Mouse (Mus musculus): ENCODE measurements around the gene Abhd4. TPM values are rescaled to one million over a fixed set of nuclear protein-coding genes. Genes with fewer than 3 reads are reported as not detected.

Abhd4 gene
- polyA plus RNA-seq, 1 experiment from 2014 or later, result 27.6 TPM

DNA sequence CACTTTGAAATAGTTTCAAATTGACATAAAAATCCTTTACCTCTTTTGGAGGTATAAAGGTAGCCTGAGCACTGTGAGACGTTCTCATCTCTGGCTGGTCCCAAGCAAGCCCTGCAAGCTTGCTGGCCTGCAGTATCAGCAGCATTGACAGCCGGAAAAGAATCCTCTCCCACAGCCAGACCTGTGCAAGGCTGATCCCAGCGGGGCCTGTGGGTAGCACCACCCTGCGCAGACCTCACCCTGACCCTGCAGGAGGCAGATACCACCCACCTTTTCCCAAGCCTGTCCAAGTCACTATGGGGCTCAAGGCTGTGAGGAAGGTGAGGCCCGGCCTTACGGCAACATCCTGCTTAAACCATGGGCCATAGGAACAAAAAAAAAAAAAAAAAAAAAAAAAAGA is 12.0 kb downstream of the Abhd4 start:
- H3K4me2 ChIP-seq, result no peak overlapping the region
- 73% methylated on average over 6 of the region's 6 CpGs for WGBS
- DNase-seq (ENCODE audit: low spot score), result no peak
- H3K9ac ChIP-seq (ENCODE audit: low read depth, low read length), result no peak overlapping the region
- no peak overlapping the region for H3K4me3 ChIP-seq (ENCODE audit: low read depth, low read length)
- H3K27me3 ChIP-seq (replicated peaks; ENCODE audit: control insufficient read depth, insufficient read depth, low read length), result no peaks in the 10 kb centered on the region
- H3K36me3 ChIP-seq (ENCODE audit: control insufficient read depth, insufficient read depth, low read length), result peaks cover 6% of the 10 kb centered on the region; the same call in 1 of the 2 replicates
- ATAC-seq (replicated peaks; ENCODE audit: low FRiP score), result no peak
- no peak overlapping the region for H3K27ac ChIP-seq (ENCODE audit: low read depth, low read length)
- no peaks in the 10 kb centered on the region for H3K9me3 ChIP-seq (ENCODE audit: control insufficient read depth, low read length)
- no peaks in the 10 kb centered on the region for H3K4me1 ChIP-seq (replicated peaks; ENCODE audit: control insufficient read depth, insufficient read depth, low read length)

DNA sequence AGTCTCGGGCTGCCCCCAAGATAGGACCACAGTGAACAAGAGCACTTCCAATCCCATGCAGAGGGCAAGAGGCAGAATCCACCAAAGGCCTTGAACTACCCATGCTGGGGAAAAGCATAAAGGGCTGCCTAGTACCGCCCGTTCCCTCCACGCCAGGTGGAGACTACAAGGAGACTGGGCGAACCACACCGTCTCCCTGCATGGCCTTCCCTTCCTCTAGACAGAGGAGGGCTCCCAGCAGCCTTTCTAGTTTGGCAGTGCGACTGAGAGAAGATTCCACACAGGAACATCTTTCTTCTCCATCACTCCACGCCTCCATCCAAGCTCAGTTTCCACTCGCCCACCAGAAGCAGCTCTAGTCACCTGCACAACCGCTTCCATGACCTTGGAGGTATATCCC is 14.0 kb downstream of the Abhd4 start:
- Histone ChIP-seq H3K4me2 (no peak overlapping the region), H3K9ac (ENCODE audit: low read depth, low read length) (no peak overlapping the region), H3K9me3 (ENCODE audit: control insufficient read depth, low read length) (no peaks in the 10 kb centered on the region), H3K36me3 (ENCODE audit: control insufficient read depth, insufficient read depth, low read length) (peaks cover 6% of the 10 kb centered on the region; the same call in 1 of the 2 replicates), H3K4me3 (ENCODE audit: low read depth, low read length) (no peak overlapping the region), H3K27me3 (replicated peaks; ENCODE audit: control insufficient read depth, insufficient read depth, low read length) (no peaks in the 10 kb centered on the region), H3K27ac (ENCODE audit: low read depth, low read length) (no peak overlapping the region), H3K4me1 (replicated peaks; ENCODE audit: control insufficient read depth, insufficient read depth, low read length) (no peaks in the 10 kb centered on the region)
- DNase-seq (ENCODE audit: low spot score), result no peak
- 86% methylated on average over 10 of the region's 10 CpGs for WGBS
- ATAC-seq (replicated peaks; ENCODE audit: low FRiP score), result no peak

DNA sequence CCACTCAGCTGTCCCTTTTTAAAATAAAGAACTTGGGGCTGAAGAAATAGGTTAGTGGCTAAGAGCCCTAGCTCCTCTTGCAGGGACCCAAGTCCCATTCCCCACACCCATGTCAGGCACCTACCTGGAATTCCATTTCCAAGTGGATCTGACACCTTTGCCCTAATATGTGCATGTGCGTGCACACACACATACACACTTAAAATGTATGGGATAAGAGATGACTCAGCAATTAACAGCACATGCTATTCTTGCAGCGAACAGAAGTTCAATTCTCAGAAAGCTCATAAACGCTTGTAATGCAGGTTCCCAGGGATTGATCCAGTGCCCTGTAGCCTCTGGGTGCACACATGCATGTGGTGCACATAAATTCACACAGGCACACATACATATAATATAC is 15.6 kb downstream of the Abhd4 start:
- Histone ChIP-seq H3K9ac (ENCODE audit: low read depth, low read length) (no peak overlapping the region), H3K4me2 (no peak overlapping the region)
- no peak for DNase-seq (ENCODE audit: low spot score)

DNA sequence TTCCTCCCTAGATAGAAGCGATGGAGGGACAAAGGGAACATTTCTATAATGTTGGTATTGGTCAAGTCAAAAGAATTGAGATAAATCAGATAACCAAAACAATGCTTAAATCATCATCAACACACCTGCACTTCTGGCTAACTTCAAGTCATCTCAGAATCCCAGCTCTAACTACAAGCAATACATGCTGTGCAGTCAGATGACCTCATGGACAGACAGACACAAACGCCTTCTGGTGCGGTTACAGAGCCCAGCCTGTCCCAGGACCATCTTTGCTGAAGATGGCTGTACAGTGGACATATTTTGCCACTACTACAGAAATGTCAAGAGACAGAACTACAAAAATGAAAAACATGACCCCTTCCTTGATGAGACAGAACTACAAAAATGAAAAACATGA is 16.4 kb downstream of the Abhd4 start:
- H3K36me3 ChIP-seq (ENCODE audit: control insufficient read depth, insufficient read depth, low read length), result peaks cover 4% of the 10 kb centered on the region; the same call in 1 of the 2 replicates
- H3K4me1 ChIP-seq (replicated peaks; ENCODE audit: control insufficient read depth, insufficient read depth, low read length), result no peaks in the 10 kb centered on the region
- no peaks in the 10 kb centered on the region for H3K9me3 ChIP-seq (ENCODE audit: control insufficient read depth, low read length)
- DNase-seq (ENCODE audit: low spot score), result no peak
- no peak for ATAC-seq (replicated peaks; ENCODE audit: low FRiP score)
- no peaks in the 10 kb centered on the region for H3K27me3 ChIP-seq (replicated peaks; ENCODE audit: control insufficient read depth, insufficient read depth, low read length)
- H3K4me3 ChIP-seq (ENCODE audit: low read depth, low read length), result no peak overlapping the region
- no peak overlapping the region for H3K9ac ChIP-seq (ENCODE audit: low read depth, low read length)
- no peak overlapping the region for H3K27ac ChIP-seq (ENCODE audit: low read depth, low read length)
- WGBS, result 92% methylated on average over 3 of the region's 3 CpGs
- no peak overlapping the region for H3K4me2 ChIP-seq

More for the DNA sequence above, 15.6 kb downstream of the Abhd4 start:
- no peaks in the 10 kb centered on the region for H3K27me3 ChIP-seq (replicated peaks; ENCODE audit: control insufficient read depth, insufficient read depth, low read length)
- H3K4me1 ChIP-seq (replicated peaks; ENCODE audit: control insufficient read depth, insufficient read depth, low read length), result no peaks in the 10 kb centered on the region
- H3K36me3 ChIP-seq (ENCODE audit: control insufficient read depth, insufficient read depth, low read length), result peaks cover 4% of the 10 kb centered on the region; the same call in 1 of the 2 replicates
- 89% methylated on average over 3 of the region's 3 CpGs for WGBS
- ATAC-seq (replicated peaks; ENCODE audit: low FRiP score), result no peak
- no peak overlapping the region for H3K27ac ChIP-seq (ENCODE audit: low read depth, low read length)
- no peak overlapping the region for H3K4me3 ChIP-seq (ENCODE audit: low read depth, low read length)
- no peaks in the 10 kb centered on the region for H3K9me3 ChIP-seq (ENCODE audit: control insufficient read depth, low read length)

DNA sequence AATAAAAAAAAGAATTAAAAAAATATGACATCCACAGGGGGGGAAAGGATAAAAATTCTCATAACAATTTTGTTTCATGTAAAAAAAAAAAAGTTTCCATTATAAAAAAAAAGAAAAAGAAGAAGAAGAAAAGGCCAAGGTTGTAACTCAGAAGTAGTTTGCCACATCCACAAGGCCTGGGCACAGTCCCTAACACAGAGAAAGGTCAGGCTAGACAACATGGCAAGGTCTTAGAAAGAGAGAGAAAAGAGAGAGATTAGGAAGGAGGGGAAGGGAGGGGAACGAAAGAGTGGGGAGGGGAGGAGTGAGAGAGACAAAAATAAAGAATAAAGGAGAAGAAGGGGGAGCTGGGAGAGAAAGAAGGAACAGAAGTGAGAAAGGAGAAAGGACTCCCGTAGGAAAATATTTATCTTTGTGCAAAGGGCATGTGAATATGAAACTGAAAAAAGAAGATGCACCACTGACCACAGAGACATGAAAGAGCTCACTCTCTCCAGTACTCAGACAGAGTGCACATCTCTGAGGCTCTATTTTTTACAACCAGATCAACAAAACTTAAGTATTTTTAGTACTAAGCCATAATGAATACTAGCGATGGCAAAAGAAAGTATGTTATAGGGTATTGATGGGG is 18.1 kb downstream of the Abhd4 start:
- WGBS, result 83% methylated on average over 3 of the region's 3 CpGs
- no peak overlapping the region for H3K4me2 ChIP-seq
- no peak overlapping the region for H3K4me3 ChIP-seq (ENCODE audit: low read depth, low read length)
- H3K27ac ChIP-seq (ENCODE audit: low read depth, low read length), result no peak overlapping the region
- H3K4me1 ChIP-seq (replicated peaks; ENCODE audit: control insufficient read depth, insufficient read depth, low read length), result no peaks in the 10 kb centered on the region
- no peaks in the 10 kb centered on the region for H3K9me3 ChIP-seq (ENCODE audit: control insufficient read depth, low read length)
- no peak for DNase-seq (ENCODE audit: low spot score)
- no peak overlapping the region for H3K9ac ChIP-seq (ENCODE audit: low read depth, low read length)
- ATAC-seq (replicated peaks; ENCODE audit: low FRiP score), result no peak
- peaks cover 4% of the 10 kb centered on the region; the same call in 1 of the 2 replicates for H3K36me3 ChIP-seq (ENCODE audit: control insufficient read depth, insufficient read depth, low read length)
- no peaks in the 10 kb centered on the region for H3K27me3 ChIP-seq (replicated peaks; ENCODE audit: control insufficient read depth, insufficient read depth, low read length)

DNA sequence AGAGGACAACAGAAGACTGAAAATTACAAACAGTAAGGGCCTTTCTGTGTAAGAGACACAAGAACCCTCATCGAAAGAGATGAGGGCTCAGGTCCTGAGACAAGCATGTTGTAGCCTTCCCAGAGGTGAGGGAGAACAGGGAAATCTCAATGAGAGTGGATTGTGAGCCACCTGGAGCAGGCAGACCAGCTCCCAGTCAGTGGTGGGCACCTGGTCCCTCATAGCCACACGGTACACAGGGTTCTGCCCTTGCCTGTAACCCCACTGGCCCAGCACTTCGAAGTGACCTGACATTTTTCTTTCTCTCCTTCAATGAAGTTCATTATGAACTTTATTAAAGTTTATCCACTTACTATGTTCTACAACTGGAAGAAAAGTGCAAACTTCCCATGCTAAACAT is 18.7 kb downstream of the Abhd4 start:
- no peak for ATAC-seq (replicated peaks; ENCODE audit: low FRiP score)
- H3K36me3 ChIP-seq (ENCODE audit: control insufficient read depth, insufficient read depth, low read length), result peaks cover 4% of the 10 kb centered on the region; the same call in 1 of the 2 replicates
- H3K9ac ChIP-seq (ENCODE audit: low read depth, low read length), result no peak overlapping the region
- no peak overlapping the region for H3K4me2 ChIP-seq
- no peak for DNase-seq (ENCODE audit: low spot score)
- no peaks in the 10 kb centered on the region for H3K27me3 ChIP-seq (replicated peaks; ENCODE audit: control insufficient read depth, insufficient read depth, low read length)
- whole genome bisulfite sequencing, result 84% methylated on average over 3 of the region's 3 CpGs
- no peak overlapping the region for H3K4me3 ChIP-seq (ENCODE audit: low read depth, low read length)
- H3K27ac ChIP-seq (ENCODE audit: low read depth, low read length), result no peak overlapping the region
- no peaks in the 10 kb centered on the region for H3K4me1 ChIP-seq (replicated peaks; ENCODE audit: control insufficient read depth, insufficient read depth, low read length)
- H3K9me3 ChIP-seq (ENCODE audit: control insufficient read depth, low read length), result no peaks in the 10 kb centered on the region

DNA sequence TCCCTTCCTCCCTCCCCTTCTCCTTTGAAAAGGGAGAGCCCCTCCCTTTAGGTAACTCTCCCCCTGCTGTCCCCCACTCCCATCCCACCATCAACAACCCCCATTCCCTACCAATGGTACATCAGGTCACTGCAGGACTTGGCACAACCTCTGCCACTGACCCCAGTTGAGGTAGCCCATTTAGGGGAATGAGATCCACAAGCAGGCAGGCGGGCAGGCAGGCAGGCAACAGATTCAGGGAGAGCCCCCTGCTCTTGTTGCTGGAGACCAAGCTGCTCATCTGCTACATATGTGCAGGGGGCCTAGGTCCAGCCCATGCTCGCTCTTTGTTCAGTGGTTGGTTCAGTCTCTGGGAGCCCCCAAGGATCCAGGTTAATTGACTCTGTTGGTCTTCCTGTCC is 22.5 kb downstream of the Abhd4 start:
- H3K36me3 ChIP-seq (ENCODE audit: control insufficient read depth, insufficient read depth, low read length), result no peaks in the 10 kb centered on the region
- 88% methylated on average over 2 of the region's 2 CpGs for WGBS
- H3K9me3 ChIP-seq (ENCODE audit: control insufficient read depth, low read length), result no peaks in the 10 kb centered on the region
- H3K4me2 ChIP-seq, result no peak overlapping the region
- H3K9ac ChIP-seq (ENCODE audit: low read depth, low read length), result no peak overlapping the region
- no peaks in the 10 kb centered on the region for H3K4me1 ChIP-seq (replicated peaks; ENCODE audit: control insufficient read depth, insufficient read depth, low read length)
- no peak for ATAC-seq (replicated peaks; ENCODE audit: low FRiP score)
- no peaks in the 10 kb centered on the region for H3K27me3 ChIP-seq (replicated peaks; ENCODE audit: control insufficient read depth, insufficient read depth, low read length)
- H3K27ac ChIP-seq (ENCODE audit: low read depth, low read length), result no peak overlapping the region
- DNase-seq (ENCODE audit: low spot score), result no peak
- no peak overlapping the region for H3K4me3 ChIP-seq (ENCODE audit: low read depth, low read length)

DNA sequence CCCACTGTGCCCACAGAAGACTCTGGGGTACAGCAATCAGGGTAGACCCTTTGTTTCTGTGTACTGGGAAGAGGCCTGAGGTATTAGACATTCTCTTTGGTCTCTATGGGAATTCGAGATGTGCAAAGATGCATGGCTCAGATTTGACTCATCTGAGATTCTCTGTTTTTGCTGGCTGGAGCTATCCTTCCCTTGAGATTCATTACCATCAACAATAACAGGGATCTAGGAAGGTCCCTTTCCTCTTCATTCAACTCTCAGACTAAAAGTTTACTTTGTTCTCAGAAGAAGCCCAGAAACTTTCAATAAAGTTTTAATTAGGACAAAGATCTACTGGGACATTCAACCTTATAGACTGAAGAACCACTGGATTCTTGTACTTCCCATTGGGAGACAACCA is 30.9 kb downstream of the Abhd4 start, which contains the start of gene Olfr49:
Gene Olfr49 (minus strand): TSS at position 101 of the 400 bp plus-strand sequence.
- H3K9ac ChIP-seq (ENCODE audit: low read depth, low read length), result no peak within 1 kb of the TSS
- no peaks in the 10 kb centered on the region for H3K4me1 ChIP-seq (replicated peaks; ENCODE audit: control insufficient read depth, insufficient read depth, low read length)
- 0 out of 2 replicates have a peak, but pooled peaks cover 3% of the 10 kb centered on the region for H3K27me3 ChIP-seq (replicated peaks; ENCODE audit: control insufficient read depth, insufficient read depth, low read length)
- no peak within 1 kb of the TSS for H3K4me3 ChIP-seq (ENCODE audit: low read depth, low read length)
- 65% methylated on average over 1 of the region's 1 CpGs for WGBS
- ATAC-seq (replicated peaks; ENCODE audit: low FRiP score), result no peak
- H3K27ac ChIP-seq (ENCODE audit: low read depth, low read length), result no peak within 1 kb of the TSS
- no peak for DNase-seq (ENCODE audit: low spot score)
- no peaks in the 10 kb centered on the region for H3K36me3 ChIP-seq (ENCODE audit: control insufficient read depth, insufficient read depth, low read length)
- H3K9me3 ChIP-seq (ENCODE audit: control insufficient read depth, low read length), result no peaks in the 10 kb centered on the region
- H3K4me2 ChIP-seq, result no peak within 1 kb of the TSS

DNA sequence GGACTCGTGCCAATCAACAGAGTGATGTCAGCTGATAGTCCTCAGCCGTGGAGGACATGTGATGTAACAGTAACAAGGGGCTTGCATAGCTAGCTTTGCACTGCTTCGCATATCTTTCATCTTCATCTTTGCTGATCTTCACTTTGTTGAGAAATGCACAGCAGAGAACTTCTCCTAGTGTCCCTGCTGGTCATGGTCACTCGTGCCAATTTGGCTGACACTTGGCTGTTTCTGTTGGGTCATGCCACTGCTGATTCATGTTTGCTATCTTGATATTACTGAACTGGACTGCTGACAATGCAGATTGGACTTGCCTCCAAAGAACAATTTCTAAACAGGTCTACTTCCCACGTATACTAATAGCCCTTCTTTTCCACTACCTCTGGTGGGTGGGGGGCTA is 46.1 kb downstream of the Abhd4 start:
- 72% methylated on average over 5 of the region's 5 CpGs for WGBS
- DNase-seq (ENCODE audit: low spot score) (no peak), ATAC-seq (replicated peaks; ENCODE audit: low FRiP score) (no peak)
- H3K4me2 ChIP-seq, result no peak overlapping the region
- H3K9me3 ChIP-seq (ENCODE audit: control insufficient read depth, low read length), result no peaks in the 10 kb centered on the region
- no peaks in the 10 kb centered on the region for H3K4me1 ChIP-seq (replicated peaks; ENCODE audit: control insufficient read depth, insufficient read depth, low read length)
- no peak overlapping the region for H3K4me3 ChIP-seq (ENCODE audit: low read depth, low read length)
- no peak overlapping the region for H3K27ac ChIP-seq (ENCODE audit: low read depth, low read length)
- H3K27me3 ChIP-seq (replicated peaks; ENCODE audit: control insufficient read depth, insufficient read depth, low read length), result no peaks in the 10 kb centered on the region
- no peak overlapping the region for H3K9ac ChIP-seq (ENCODE audit: low read depth, low read length)
- no peaks in the 10 kb centered on the region for H3K36me3 ChIP-seq (ENCODE audit: control insufficient read depth, insufficient read depth, low read length)

Data from liver, embryonic 11.5 days (tissue).